Comparison of ENCODE assay signal across 10 mouse cellular contexts in genomic region chr16:16829671-16830070, GRCm38 (mm10). TPM values are rescaled to one million over a fixed set of nuclear protein-coding genes. Genes with fewer than 3 reads are reported as not detected.
DNase-seq lines count a peak whose midpoint lies in the region; ATAC-seq and TF ChIP-seq lines count a peak whose summit lies in the region.
"Had no signal": no experiment of that assay in that cellular context is flagged by ENCODE, and none has a peak within 500 bp of the region (broad histone marks: within the 10 kb centered on the region; RNA-seq: fewer than 3 reads in every experiment).

No protein-coding gene starts in this region.

- H3K9me3 ChIP-seq in kidney, postnatal 0 days (replicated peaks; ENCODE audit: low read length): no peaks in the 10 kb centered on the region
- no peaks in the 10 kb centered on the region for H3K9me3 ChIP-seq in forebrain, embryonic 13.5 days (replicated peaks)
- H3K9me3 ChIP-seq in hindbrain, embryonic 16.5 days (ENCODE audit: control insufficient read depth, low read length): no peaks in the 10 kb centered on the region; the same call in 1 of the 2 replicates
- H3K9me3 ChIP-seq in midbrain, embryonic 15.5 days: no peaks in the 10 kb centered on the region
- H3K9me3 ChIP-seq: embryonic facial prominence, embryonic 15.5 days had no signal

- ATAC-seq in kidney, postnatal 0 days (replicated peaks; ENCODE audit: low FRiP score, low read depth): no peak
- ATAC-seq in forebrain, embryonic 13.5 days: no peak
- ATAC-seq in hindbrain, embryonic 16.5 days: no peak; the same call in 1 of the 2 replicates
- ATAC-seq in midbrain, embryonic 15.5 days (replicated peaks): peak; percentile 51

- DNase-seq in kidney, postnatal 0 days (ENCODE audit: low spot score): no peak
- DNase-seq in kidney, adult 8-10 months: no peak
- DNase-seq in urinary bladder, postnatal 14 days (ENCODE audit: low spot score): no peak
- DNase-seq in embryo, embryonic 11 days: no peak
- no peak for DNase-seq in frontal cortex, postnatal 25 days (ENCODE audit: low spot score in 2 of 2)

- no peak overlapping the region for H3K9ac ChIP-seq in kidney, postnatal 0 days (ENCODE audit: low read depth, low read length)
- H3K9ac ChIP-seq in forebrain, embryonic 13.5 days: no peak overlapping the region
- no peak overlapping the region for H3K9ac ChIP-seq in hindbrain, embryonic 16.5 days (ENCODE audit: low read depth, low read length)
- H3K9ac ChIP-seq in midbrain, embryonic 15.5 days: no peak overlapping the region
- H3K9ac ChIP-seq: embryonic facial prominence, embryonic 15.5 days had no signal

- no peaks in the 10 kb centered on the region for H3K4me1 ChIP-seq in kidney, postnatal 0 days (replicated peaks; ENCODE audit: insufficient read depth, low read length)
- peaks cover 4% of the 10 kb centered on the region; the same call in 1 of the 2 replicates for H3K4me1 ChIP-seq in forebrain, embryonic 13.5 days
- H3K4me1 ChIP-seq in hindbrain, embryonic 16.5 days (ENCODE audit: control insufficient read depth, insufficient read depth, low read depth, low read length): no peaks in the 10 kb centered on the region
- H3K4me1 ChIP-seq in midbrain, embryonic 15.5 days: no peaks in the 10 kb centered on the region

- no peaks in the 10 kb centered on the region for H3K36me3 ChIP-seq in kidney, postnatal 0 days (ENCODE audit: insufficient read depth, low read length)
- no peaks in the 10 kb centered on the region for H3K36me3 ChIP-seq in forebrain, embryonic 13.5 days (ENCODE audit: poor library complexity, severe bottlenecking)
- no peaks in the 10 kb centered on the region for H3K36me3 ChIP-seq in hindbrain, embryonic 16.5 days (ENCODE audit: control insufficient read depth, insufficient read depth, low read length)
- no peaks in the 10 kb centered on the region for H3K36me3 ChIP-seq in midbrain, embryonic 15.5 days (replicated peaks)
- H3K36me3 ChIP-seq: embryonic facial prominence, embryonic 15.5 days had no signal

- no peak overlapping the region for H3K4me3 ChIP-seq in kidney, postnatal 0 days (replicated peaks; ENCODE audit: low read depth, low read length)
- 0 out of 2 replicates have a peak overlapping the region, but pooled peaks have one; percentile 52 for H3K4me3 ChIP-seq in forebrain, embryonic 13.5 days
- peak overlapping the region; percentile 71 for H3K4me3 ChIP-seq in hindbrain, embryonic 16.5 days (ENCODE audit: low read length)
- peak overlapping the region; percentile 85 for H3K4me3 ChIP-seq in midbrain, embryonic 15.5 days

- whole genome bisulfite sequencing in kidney, postnatal 0 days: 88% methylated on average over 3 of the region's 3 CpGs
- 88% methylated on average over 3 of the region's 3 CpGs for WGBS in forebrain, embryonic 13.5 days
- WGBS in hindbrain, embryonic 16.5 days: 87% methylated on average over 3 of the region's 3 CpGs
- WGBS in midbrain, embryonic 15.5 days: 86% methylated on average over 3 of the region's 3 CpGs

- no peak for TF ChIP-seq CTCF in kidney, postnatal 0 days (IDR thresholded peaks at IDR 0.05; ENCODE audit: low read depth)

- no peaks in the 10 kb centered on the region for H3K27me3 ChIP-seq in kidney, postnatal 0 days (ENCODE audit: insufficient read depth, low read length)
- H3K27me3 ChIP-seq in forebrain, embryonic 13.5 days: no peaks in the 10 kb centered on the region
- H3K27me3 ChIP-seq in hindbrain, embryonic 16.5 days (replicated peaks; ENCODE audit: control insufficient read depth, insufficient read depth, low read length): no peaks in the 10 kb centered on the region
- no peaks in the 10 kb centered on the region for H3K27me3 ChIP-seq in midbrain, embryonic 15.5 days (replicated peaks)
- H3K27me3 ChIP-seq: embryonic facial prominence, embryonic 15.5 days had no signal

- peak overlapping the region; percentile 78; the same call in 1 of the 2 replicates for H3K4me2 ChIP-seq in kidney, postnatal 0 days (ENCODE audit: low read length)
- peak overlapping the region; percentile 79; the same call in 1 of the 2 replicates for H3K4me2 ChIP-seq in forebrain, embryonic 13.5 days
- peak overlapping the region; percentile 86 for H3K4me2 ChIP-seq in hindbrain, embryonic 16.5 days (ENCODE audit: low read length)
- H3K4me2 ChIP-seq in midbrain, embryonic 15.5 days: peak overlapping the region; percentile 85; the same call in 1 of the 2 replicates

- no peak overlapping the region for H3K27ac ChIP-seq in kidney, postnatal 0 days
- no peak overlapping the region for H3K27ac ChIP-seq in forebrain, embryonic 13.5 days
- H3K27ac ChIP-seq in hindbrain, embryonic 16.5 days (ENCODE audit: low read depth, low read length): no peak overlapping the region
- H3K27ac ChIP-seq in midbrain, embryonic 15.5 days: no peak overlapping the region
- H3K27ac ChIP-seq: embryonic facial prominence, embryonic 15.5 days had no signal

RNA-seq across cellular contexts. Expression of gene Spag6l, which starts 0.4 kb away (rescaled TPM):
- 1.1 and 1.5 TPM in 2 replicates for polyA plus RNA-seq in kidney, postnatal 0 days (2015; fragmentation: Nextera tagmentation; extraction: Ambion mirVana)
- polyA plus RNA-seq in forebrain, embryonic 13.5 days (2015; fragmentation: Nextera tagmentation; extraction: Ambion mirVana): 5.6 and 9.8 TPM in 2 replicates
- polyA plus RNA-seq in hindbrain, embryonic 16.5 days (2015; fragmentation: Nextera tagmentation; extraction: Ambion mirVana): 19.5 and 22.1 TPM in 2 replicates
- 21.4 and 21.7 TPM in 2 replicates for polyA plus RNA-seq in midbrain, embryonic 15.5 days (2015; fragmentation: Nextera tagmentation; extraction: Ambion mirVana)
- polyA plus RNA-seq: small intestine, adult 2 months had no signal

RNA-seq across cellular contexts. Expression of gene Igll1, which starts 34.1 kb away (rescaled TPM):
- 0.24 and 0.32 TPM in 2 replicates for polyA plus RNA-seq in kidney, postnatal 0 days (2015; fragmentation: Nextera tagmentation; extraction: Ambion mirVana)
- 0.19 TPM in 1 of 2 replicates, not detected in the other for polyA plus RNA-seq in forebrain, embryonic 13.5 days (2015; fragmentation: Nextera tagmentation; extraction: Ambion mirVana)
- polyA plus RNA-seq in hindbrain, embryonic 16.5 days (2015; fragmentation: Nextera tagmentation; extraction: Ambion mirVana): not detected in 2 replicates
- polyA plus RNA-seq in midbrain, embryonic 15.5 days (2015; fragmentation: Nextera tagmentation; extraction: Ambion mirVana): 0.20 TPM in 1 of 2 replicates, not detected in the other
- polyA plus RNA-seq: small intestine, adult 2 months had no signal

RNA-seq across cellular contexts. Expression of gene Top3b, which starts 40.9 kb away (rescaled TPM):
- 66.4 and 68.0 TPM in 2 replicates for polyA plus RNA-seq in kidney, postnatal 0 days (2015; fragmentation: Nextera tagmentation; extraction: Ambion mirVana)
- polyA plus RNA-seq in forebrain, embryonic 13.5 days (2015; fragmentation: Nextera tagmentation; extraction: Ambion mirVana): 62.7 and 65.2 TPM in 2 replicates
- polyA plus RNA-seq in hindbrain, embryonic 16.5 days (2015; fragmentation: Nextera tagmentation; extraction: Ambion mirVana): 63.1 and 74.5 TPM in 2 replicates
- polyA plus RNA-seq in midbrain, embryonic 15.5 days (2015; fragmentation: Nextera tagmentation; extraction: Ambion mirVana): 78.7 and 82.8 TPM in 2 replicates

RNA-seq across cellular contexts. Expression of gene Vpreb1, which starts 41.0 kb away (rescaled TPM):
- 2.1 and 2.5 TPM in 2 replicates for polyA plus RNA-seq in kidney, postnatal 0 days (2015; fragmentation: Nextera tagmentation; extraction: Ambion mirVana)
- 2.5 and 3.5 TPM in 2 replicates for polyA plus RNA-seq in forebrain, embryonic 13.5 days (2015; fragmentation: Nextera tagmentation; extraction: Ambion mirVana)
- polyA plus RNA-seq in hindbrain, embryonic 16.5 days (2015; fragmentation: Nextera tagmentation; extraction: Ambion mirVana): 0.85 and 1.3 TPM in 2 replicates
- polyA plus RNA-seq in midbrain, embryonic 15.5 days (2015; fragmentation: Nextera tagmentation; extraction: Ambion mirVana): 1.1 TPM in 2 replicates
